Mouse (Mus musculus): ENCODE data around the gene Tpbg. TPM values are rescaled to one million over a fixed set of nuclear protein-coding genes. Genes with fewer than 3 reads are reported as not detected.
A peak's percentile ranks its signal among the peaks of the same experiment; 100 is the strongest.
"Not testable (repeated sequence)": the region's sequence is repeated elsewhere in the genome, so short reads cannot be mapped to it uniquely, and the experiment has no call there.

The Tpbg gene
- total RNA-seq (2021) = 10 to 100 TPM in 1 of 2 experiments, 1 to 10 TPM in 1; 8.2 to 14.8 TPM
- long read RNA-seq, experiment 1, transcript Tpbg-202 (2 exons, 3,481 nt) = major isoform, 5 of 9 reads
- long read RNA-seq, experiment 1, partial matches to known transcripts = 2 of 9 reads
- long read RNA-seq, experiment 1, other reads (novel, unspliced or antisense) = 2 of 9 reads
- long read RNA-seq, experiment 2, transcript Tpbg-202 (2 exons, 3,481 nt) = major isoform, 27 of 41 reads
- long read RNA-seq, experiment 2, partial matches to known transcripts = 0 of 41 reads
- long read RNA-seq, experiment 2, other reads (novel, unspliced or antisense) = 10 of 41 reads

DNA sequence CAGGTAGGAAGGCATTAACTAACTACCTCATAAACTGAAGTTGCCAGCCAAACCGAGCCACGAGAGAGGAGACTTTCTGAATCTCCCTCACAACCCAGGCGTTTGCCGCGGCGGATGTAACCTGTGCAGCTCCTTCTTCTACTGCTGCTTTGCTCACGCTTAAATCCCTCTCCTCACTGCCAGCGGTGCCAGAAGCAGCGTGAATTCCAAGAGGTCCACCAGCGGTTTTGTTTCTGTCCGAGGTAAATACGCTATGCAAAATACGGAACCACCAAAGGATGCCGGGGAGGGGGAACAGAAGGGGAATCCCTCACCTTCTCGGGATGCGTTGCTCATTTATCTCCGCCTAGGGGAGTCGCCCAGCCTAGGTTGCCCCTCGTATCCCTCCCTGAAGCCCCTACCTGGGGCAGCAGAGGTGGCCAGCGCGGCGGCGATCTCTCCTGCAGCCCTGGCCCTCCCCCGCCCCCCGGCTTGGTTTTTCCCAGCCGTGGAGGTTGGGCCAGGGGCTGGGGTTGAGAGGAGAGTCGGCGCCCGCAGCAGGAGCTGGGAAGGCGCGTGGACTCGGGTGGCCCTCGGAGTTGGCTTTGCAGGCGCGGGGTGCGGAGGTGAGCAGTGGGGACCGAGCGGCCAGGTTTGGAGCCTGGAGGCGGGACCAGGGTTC lies at the start of gene Tpbg:
Tpbg (plus strand) TSS at position 30 of the 661 bp plus-strand sequence.
- DNase-seq (ENCODE audit: low spot score in 2 of 2) = peak; percentile 17 to 22

GRCm38 (mm10) chr9:85801986-85802385 lies 40.2 kb upstream of the Tpbg start:
- not testable (repeated sequence) for DNase-seq (ENCODE audit: low spot score in 2 of 2)

GRCm38 (mm10) chr9:85802563-85802962 lies 39.6 kb upstream of the Tpbg start:
- DNase-seq (ENCODE audit: low spot score in 2 of 2) = no peak

DNA sequence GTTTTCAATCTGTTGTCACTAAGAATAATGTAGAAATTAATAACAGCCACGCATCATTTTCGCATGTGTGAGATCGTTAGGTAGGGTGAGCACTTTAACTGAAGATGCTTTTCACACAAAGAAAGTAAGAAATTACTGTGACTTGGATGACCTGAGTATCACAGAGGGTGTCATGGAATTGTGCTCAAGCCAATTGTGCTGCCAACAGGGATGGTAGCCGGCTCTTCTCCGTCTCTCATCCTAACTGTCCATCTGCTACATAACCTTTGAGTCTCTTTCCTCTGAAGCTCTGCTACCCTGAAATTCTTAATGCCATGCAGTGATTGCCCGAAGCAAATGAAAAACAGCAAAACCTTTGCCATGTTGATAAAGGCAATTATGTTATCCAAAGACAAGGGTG lies 35.8 kb upstream of the Tpbg start:
- no peak for DNase-seq (ENCODE audit: low spot score in 2 of 2)

- no peak for DNase-seq (ENCODE audit: low spot score in 2 of 2)
Observed at GRCm38 (mm10) chr9:85809246-85809645, 32.9 kb upstream of the Tpbg start.

- DNase-seq (ENCODE audit: low spot score in 2 of 2) = no peak
Observed at GRCm38 (mm10) chr9:85820829-85821228, 21.4 kb upstream of the Tpbg start.

GRCm38 (mm10) chr9:85835521-85836425 lies 6.4 kb upstream of the Tpbg start:
- no peak for DNase-seq (ENCODE audit: low spot score in 2 of 2)

DNA sequence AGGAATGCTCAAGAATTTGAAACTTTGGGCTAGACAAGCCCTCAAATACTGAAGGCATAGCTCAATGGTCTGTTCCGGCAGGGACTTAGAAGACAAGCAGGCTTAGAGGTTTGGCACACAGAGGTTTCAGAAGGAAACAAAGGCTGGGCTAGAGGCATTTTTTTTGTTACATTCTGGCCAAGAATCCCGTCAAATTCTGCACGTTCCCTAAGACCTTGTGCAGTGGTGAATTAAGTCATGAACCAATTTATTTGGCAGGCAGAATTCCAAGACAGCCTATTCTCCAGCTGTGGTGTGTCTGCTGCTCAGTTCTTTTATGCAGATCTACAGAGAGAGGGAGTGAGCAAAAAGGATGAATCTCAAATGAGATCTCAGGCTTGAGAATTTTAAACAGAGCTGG lies 2.6 kb upstream of the Tpbg start:
- DNase-seq (ENCODE audit: low spot score in 2 of 2) = no peak

GRCm38 (mm10) chr9:85841891-85842290 lies 289 bp upstream of the Tpbg start:
- DNase-seq (ENCODE audit: low spot score in 2 of 2) = no peak

GRCm38 (mm10) chr9:85843031-85843890 lies 1.1 kb downstream of the Tpbg start:
- peak in 1 of 2 experiments; percentile 19 for DNase-seq (ENCODE audit: low spot score in 2 of 2)

DNA sequence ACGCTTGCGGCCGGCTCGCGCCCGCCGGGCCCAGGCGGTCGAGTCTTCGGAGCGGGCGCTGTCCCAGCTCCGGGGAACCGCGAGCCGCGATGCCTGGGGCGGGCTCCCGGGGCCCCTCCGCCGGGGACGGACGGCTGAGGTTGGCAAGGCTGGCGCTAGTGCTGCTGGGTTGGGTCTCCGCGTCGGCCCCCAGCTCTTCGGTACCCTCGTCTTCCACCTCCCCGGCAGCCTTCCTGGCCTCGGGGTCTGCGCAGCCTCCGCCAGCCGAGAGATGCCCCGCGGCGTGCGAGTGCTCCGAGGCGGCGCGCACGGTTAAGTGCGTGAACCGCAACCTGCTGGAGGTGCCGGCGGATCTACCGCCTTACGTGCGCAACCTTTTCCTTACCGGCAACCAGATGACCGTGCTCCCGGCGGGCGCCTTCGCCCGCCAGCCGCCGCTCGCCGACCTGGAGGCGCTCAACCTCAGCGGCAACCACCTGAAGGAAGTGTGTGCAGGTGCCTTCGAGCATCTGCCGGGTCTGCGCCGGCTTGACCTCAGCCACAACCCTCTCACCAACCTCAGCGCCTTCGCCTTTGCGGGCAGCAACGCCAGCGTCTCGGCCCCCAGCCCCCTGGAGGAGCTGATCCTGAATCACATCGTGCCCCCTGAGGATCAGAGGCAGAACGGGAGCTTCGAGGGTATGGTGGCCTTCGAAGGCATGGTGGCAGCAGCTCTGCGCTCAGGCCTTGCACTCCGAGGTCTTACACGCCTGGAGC lies 1.9 kb downstream of the Tpbg start:
- no peak for DNase-seq (ENCODE audit: low spot score in 2 of 2)

GRCm38 (mm10) chr9:85844647-85844983 lies 2.4 kb downstream of the Tpbg start:
- no peak for DNase-seq (ENCODE audit: low spot score in 2 of 2)

DNA sequence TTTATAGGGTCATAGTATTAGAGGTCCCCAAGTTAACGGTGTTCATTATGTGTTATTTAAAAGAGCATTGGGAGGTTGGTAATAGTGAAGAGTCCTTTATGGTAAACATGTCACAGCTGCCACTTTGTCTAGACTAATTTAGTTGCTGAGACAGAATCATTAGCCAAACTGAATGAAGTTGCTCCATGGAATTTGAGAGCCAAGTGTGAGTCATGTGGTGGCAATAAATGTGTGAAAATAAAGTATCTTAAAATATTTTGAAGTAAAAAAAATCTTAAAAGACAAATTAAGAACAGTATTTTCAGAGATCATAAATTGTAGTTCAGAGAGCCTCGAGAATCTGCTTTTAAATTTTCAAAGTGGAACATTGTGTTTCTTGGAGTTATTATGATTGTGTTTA lies 4.0 kb downstream of the Tpbg start:
- DNase-seq (ENCODE audit: low spot score in 2 of 2) = no peak

GRCm38 (mm10) chr9:85854780-85855179 lies 12.6 kb downstream of the Tpbg start:
- no peak for DNase-seq (ENCODE audit: low spot score in 2 of 2)

DNA sequence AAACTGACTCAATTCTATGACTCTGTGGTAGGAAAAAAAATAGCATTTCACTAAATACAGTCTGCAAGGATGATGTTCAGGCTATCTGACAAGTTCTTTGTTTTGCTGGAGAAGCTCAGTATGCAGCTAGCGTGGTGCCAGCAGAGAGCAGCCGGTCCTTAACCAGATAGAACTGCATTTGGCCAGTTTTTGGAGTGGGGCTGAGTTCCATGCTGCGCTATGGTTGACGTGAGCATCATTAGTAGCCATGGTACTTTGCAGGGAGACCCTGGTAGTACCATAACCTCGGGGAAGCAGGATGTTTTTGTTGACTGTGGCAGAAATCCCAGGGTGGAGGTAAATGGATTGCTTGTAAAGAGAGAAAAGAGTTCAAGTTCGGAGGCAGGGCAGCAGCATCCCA lies 14.3 kb downstream of the Tpbg start:
- DNase-seq (ENCODE audit: low spot score in 2 of 2) = no peak

DNA sequence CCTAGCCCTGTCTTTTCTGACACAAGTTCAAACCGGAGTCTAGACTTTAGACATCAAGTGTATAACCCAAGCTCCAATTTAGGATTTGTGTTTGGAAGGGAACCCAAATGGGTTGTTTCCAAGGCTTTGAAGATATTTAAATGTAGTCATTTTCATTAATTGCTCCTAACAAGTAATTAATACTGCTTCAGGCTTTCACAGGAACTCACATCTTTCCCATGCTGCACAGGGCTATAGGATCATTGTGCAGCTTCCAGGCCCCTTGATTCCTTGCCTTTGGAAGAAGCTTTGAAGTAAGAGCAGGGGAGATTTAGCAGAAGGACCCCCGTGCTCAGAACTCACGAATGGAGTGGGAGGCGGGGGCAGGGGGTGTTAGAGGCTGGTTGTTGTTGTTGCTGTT lies 18.9 kb downstream of the Tpbg start:
- DNase-seq (ENCODE audit: low spot score in 2 of 2) = no peak

DNA sequence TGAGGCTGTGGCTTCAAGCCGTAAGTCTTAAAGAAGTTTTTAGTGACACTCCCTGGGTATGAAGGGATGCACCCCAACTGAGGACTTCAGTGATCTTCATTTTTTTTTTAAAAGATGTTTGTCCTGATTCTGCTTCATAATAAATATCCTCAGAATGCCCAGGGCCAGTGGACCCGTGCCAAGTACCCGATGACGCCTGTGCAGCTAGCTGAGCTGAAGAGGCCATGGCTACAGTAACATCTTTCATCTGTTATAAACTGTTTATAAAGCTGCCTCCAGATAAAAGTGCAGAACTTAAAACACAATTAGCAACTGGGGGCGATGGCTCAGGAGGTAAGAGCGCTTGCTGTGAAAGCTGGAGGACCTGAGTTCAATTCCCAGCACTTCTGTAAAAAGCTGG lies 20.4 kb downstream of the Tpbg start:
- DNase-seq (ENCODE audit: low spot score in 2 of 2) = no peak

- no peak for DNase-seq (ENCODE audit: low spot score in 2 of 2)
Observed at GRCm38 (mm10) chr9:85872908-85873307, 30.7 kb downstream of the Tpbg start.

DNA sequence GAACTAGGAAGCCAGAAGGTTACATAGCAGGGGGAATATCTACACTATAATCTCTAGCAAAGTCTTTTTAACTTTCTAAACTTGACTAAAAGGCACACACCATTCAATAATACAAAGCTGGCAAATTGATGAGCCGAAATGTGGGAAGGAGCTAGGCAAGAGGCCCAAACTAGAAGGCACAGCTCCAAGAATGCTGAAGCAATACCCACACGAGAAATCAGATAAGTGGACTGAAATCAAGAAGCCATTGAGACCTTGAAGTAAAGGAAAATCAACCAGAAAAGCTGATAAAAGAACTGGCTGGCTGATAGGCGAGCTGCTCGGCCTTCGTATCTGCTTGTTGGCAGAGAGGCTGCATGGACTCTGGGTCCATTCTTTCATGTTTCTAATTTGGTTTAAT lies 51.5 kb downstream of the Tpbg start:
- no peak for DNase-seq (ENCODE audit: low spot score in 2 of 2)

Measured in adrenal gland, postnatal 4 days (tissue).